Mouse (Mus musculus): Measurements from ENCODE around the gene Mtus2. TPM values are rescaled to one million over a fixed set of nuclear protein-coding genes. Genes with fewer than 3 reads are reported as not detected.
A peak's percentile ranks its signal among the peaks of the same experiment; 100 is the strongest.
"Not testable (repeated sequence)": the region's sequence is repeated elsewhere in the genome, so short reads cannot be mapped to it uniquely, and the experiment has no call there.

The Mtus2 gene
- polyA plus RNA-seq, 1 experiment from 2014 or later: 48.9 TPM

- no peaks in the 10 kb centered on the region for H3K9me3 ChIP-seq (replicated peaks)
- H3K36me3 ChIP-seq: no peaks in the 10 kb centered on the region
- ATAC-seq (ENCODE audit: low FRiP score): no peak
- H3K27me3 ChIP-seq: no peaks in the 10 kb centered on the region
- H3K9ac ChIP-seq: no peak overlapping the region
- no peak overlapping the region for H3K4me2 ChIP-seq (replicated peaks)
- no peak overlapping the region for H3K27ac ChIP-seq
- H3K4me3 ChIP-seq: no peak overlapping the region
- H3K4me1 ChIP-seq: no peaks in the 10 kb centered on the region
- WGBS: 92% methylated on average over 13 of the region's 13 CpGs
Observed at GRCm38 (mm10) chr5:147935096-147935495, 22.0 kb upstream of the Mtus2 start.

DNA sequence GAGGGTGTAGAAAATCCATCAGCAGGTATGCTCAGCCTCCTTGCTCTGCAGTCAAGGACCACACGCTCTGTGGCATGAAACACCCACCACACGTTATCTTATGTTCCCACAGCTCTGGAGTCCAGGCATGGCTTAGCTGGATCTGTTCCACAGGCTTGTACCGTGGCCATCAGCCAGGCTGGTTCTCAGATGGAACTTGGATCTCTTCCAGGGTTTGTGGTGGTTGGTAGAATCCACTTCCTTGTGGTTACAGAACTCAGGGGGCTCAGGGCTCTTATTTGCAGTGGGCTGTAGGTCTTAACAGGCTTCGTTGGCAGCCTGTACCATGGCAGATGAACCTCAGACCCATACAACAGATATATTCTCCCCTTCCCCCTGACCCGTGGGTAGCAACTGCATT is 17.9 kb upstream of the Mtus2 start:
- Histone ChIP-seq H3K27ac (no peak overlapping the region), H3K4me3 (no peak overlapping the region), H3K9ac (no peak overlapping the region), H3K27me3 (no peaks in the 10 kb centered on the region), H3K36me3 (no peaks in the 10 kb centered on the region), H3K4me1 (no peaks in the 10 kb centered on the region), H3K4me2 (replicated peaks) (no peak overlapping the region), H3K9me3 (replicated peaks) (no peaks in the 10 kb centered on the region)
- ATAC-seq (ENCODE audit: low FRiP score): no peak
- WGBS: 85% methylated on average over 5 of the region's 5 CpGs

DNA sequence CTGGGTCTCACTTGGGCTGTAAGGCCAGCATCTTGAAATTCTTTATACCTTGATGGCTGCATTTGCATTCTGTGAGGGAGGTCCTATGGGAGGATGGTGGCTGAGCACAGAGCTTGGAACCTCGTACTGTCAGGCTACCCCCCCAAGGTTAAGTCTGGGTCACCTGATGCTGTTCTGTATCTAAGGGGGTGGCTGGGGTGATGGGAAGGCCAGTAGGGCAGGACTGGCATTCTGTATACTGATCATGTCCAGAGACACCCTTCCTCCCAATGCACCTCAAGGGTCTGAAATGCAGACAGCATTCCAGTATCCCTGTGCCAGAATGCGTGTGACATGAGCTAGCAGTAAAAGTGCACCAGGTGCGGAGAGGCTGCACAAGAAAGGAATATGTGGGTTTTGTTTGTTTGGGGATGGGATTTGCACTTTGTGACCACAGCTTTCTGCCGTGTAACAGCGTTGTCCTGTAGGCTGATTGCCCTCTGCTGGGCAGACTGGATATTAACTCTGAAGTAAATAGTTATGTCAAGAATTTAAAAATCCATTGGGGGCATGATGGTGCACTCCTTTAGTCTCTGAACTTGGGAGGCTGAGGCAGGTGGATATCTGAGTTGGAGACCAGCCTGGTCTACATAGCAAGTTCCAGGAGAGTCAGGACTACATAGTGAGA is 12.0 kb upstream of the Mtus2 start:
- ATAC-seq (ENCODE audit: low FRiP score): peak; percentile 52
- Histone ChIP-seq H3K4me1 (no peaks in the 10 kb centered on the region), H3K9me3 (replicated peaks) (no peaks in the 10 kb centered on the region), H3K4me3 (no peak overlapping the region), H3K27me3 (no peaks in the 10 kb centered on the region), H3K36me3 (no peaks in the 10 kb centered on the region), H3K4me2 (replicated peaks) (no peak overlapping the region), H3K27ac (no peak overlapping the region), H3K9ac (no peak overlapping the region)
- WGBS: 31% methylated on average over 5 of the region's 5 CpGs

- Histone ChIP-seq H3K9me3 (replicated peaks) (no peaks in the 10 kb centered on the region), H3K27ac (peak overlapping the region; percentile 76), H3K36me3 (no peaks in the 10 kb centered on the region), H3K4me3 (no peak overlapping the region), H3K9ac (no peak overlapping the region), H3K27me3 (0 out of 2 replicates have a peak, but pooled peaks cover 3% of the 10 kb centered on the region), H3K4me1 (no peaks in the 10 kb centered on the region), H3K4me2 (replicated peaks) (no peak overlapping the region)
- ATAC-seq (ENCODE audit: low FRiP score): no peak
- 72% methylated on average over 14 of the region's 14 CpGs for WGBS
Observed at GRCm38 (mm10) chr5:147949881-147950280, 7.2 kb upstream of the Mtus2 start.

DNA sequence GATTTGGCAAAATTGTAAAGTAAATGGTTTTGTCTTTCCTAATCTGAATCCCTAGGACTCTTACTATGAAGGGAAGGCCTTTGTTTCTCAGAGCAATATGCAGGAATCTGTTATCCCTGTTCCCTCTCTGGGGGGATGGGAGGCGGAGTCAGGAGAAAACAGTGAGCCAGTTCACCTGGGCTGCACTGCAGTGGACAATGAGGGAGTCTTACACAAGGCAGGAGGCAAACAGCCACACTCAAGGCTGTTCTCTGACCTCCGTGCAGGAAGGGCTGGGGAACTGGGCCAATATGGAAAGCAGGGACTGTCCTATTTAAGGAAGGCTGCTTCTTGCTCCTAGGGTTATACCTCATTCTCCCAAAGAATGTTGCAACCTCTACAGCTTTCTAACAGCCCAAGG is 5.4 kb upstream of the Mtus2 start:
- no peak for ATAC-seq (ENCODE audit: low FRiP score)
- H3K36me3 ChIP-seq: no peaks in the 10 kb centered on the region
- H3K27me3 ChIP-seq: peaks cover 20% of the 10 kb centered on the region
- 44% methylated on average over 2 of the region's 2 CpGs for whole genome bisulfite sequencing
- no peaks in the 10 kb centered on the region for H3K9me3 ChIP-seq (replicated peaks)
- H3K4me2 ChIP-seq (replicated peaks): no peak overlapping the region
- peaks cover 12% of the 10 kb centered on the region for H3K4me1 ChIP-seq
- no peak overlapping the region for H3K9ac ChIP-seq
- H3K27ac ChIP-seq: no peak overlapping the region
- no peak overlapping the region for H3K4me3 ChIP-seq

DNA sequence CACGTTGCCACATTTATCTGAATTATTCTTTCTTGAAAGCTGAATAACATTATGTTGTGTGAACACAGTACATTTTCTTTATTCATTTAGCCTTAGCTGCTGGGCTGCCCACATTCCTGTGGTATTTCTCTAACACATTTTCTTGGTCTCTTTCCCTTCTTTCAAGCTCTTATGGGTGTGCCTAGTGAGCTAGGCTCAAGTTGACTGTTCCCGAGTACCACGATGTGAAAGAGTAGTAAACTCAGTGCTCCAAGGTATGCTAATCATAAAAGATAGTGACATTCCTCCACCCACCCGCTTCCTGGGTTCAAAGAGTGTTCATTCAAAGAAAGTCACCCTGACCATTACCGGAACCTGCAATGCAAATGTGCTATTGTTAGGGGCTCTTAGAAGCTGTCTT is 3.9 kb upstream of the Mtus2 start:
- 87% methylated on average over 5 of the region's 5 CpGs for WGBS
- H3K4me1 ChIP-seq: peaks cover 19% of the 10 kb centered on the region
- not testable (repeated sequence) for ATAC-seq (ENCODE audit: low FRiP score); H3K4me3 ChIP-seq; H3K27ac ChIP-seq; H3K9me3 ChIP-seq (replicated peaks); H3K4me2 ChIP-seq (replicated peaks); H3K9ac ChIP-seq; H3K36me3 ChIP-seq
- peaks cover 31% of the 10 kb centered on the region for H3K27me3 ChIP-seq

GRCm38 (mm10) chr5:147955671-147956070 is 1.4 kb upstream of the Mtus2 start:
- no peaks in the 10 kb centered on the region for H3K9me3 ChIP-seq (replicated peaks)
- peaks cover 35% of the 10 kb centered on the region for H3K27me3 ChIP-seq
- H3K9ac ChIP-seq: no peak overlapping the region
- no peaks in the 10 kb centered on the region for H3K36me3 ChIP-seq
- 0 out of 2 replicates have a peak overlapping the region, but pooled peaks have one; percentile 97 for H3K4me2 ChIP-seq (replicated peaks)
- 39% methylated on average over 5 of the region's 5 CpGs for WGBS
- H3K4me3 ChIP-seq: no peak overlapping the region
- no peak overlapping the region for H3K27ac ChIP-seq
- H3K4me1 ChIP-seq: peaks cover 19% of the 10 kb centered on the region
- no peak for ATAC-seq (ENCODE audit: low FRiP score)

DNA sequence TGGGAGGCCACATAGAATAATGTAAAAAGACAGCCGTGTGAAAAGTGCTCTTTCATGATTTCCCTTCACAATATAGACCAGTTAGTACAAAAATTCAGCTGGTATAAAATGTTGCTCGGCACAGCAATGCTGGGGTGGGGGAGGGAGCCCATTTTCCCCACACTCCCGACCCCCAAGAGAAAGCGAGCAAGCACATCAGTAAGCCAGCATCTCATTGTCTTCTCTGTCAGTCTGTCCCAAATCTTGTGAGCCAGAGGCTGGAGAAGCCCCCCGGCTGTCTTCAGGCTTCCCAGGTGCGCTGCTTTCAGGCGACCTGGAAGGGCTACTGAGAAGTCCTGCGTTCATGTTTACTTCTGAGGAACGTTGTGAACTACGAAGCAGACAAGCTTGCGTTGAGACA is 699 bp upstream of the Mtus2 start:
- peak overlapping the region; percentile 70 for H3K4me3 ChIP-seq
- 0 out of 2 replicates have a peak overlapping the region, but pooled peaks have one; percentile 82 for H3K27ac ChIP-seq
- H3K36me3 ChIP-seq: no peaks in the 10 kb centered on the region
- H3K27me3 ChIP-seq: peaks cover 35% of the 10 kb centered on the region
- ATAC-seq (ENCODE audit: low FRiP score): no peak
- 0 out of 2 replicates have a peak overlapping the region, but pooled peaks have one; percentile 23 for H3K9ac ChIP-seq
- peaks cover 19% of the 10 kb centered on the region for H3K4me1 ChIP-seq
- H3K4me2 ChIP-seq (replicated peaks): peak overlapping the region; percentile 97
- 2% methylated on average over 11 of the region's 11 CpGs for WGBS
- no peaks in the 10 kb centered on the region for H3K9me3 ChIP-seq (replicated peaks)

DNA sequence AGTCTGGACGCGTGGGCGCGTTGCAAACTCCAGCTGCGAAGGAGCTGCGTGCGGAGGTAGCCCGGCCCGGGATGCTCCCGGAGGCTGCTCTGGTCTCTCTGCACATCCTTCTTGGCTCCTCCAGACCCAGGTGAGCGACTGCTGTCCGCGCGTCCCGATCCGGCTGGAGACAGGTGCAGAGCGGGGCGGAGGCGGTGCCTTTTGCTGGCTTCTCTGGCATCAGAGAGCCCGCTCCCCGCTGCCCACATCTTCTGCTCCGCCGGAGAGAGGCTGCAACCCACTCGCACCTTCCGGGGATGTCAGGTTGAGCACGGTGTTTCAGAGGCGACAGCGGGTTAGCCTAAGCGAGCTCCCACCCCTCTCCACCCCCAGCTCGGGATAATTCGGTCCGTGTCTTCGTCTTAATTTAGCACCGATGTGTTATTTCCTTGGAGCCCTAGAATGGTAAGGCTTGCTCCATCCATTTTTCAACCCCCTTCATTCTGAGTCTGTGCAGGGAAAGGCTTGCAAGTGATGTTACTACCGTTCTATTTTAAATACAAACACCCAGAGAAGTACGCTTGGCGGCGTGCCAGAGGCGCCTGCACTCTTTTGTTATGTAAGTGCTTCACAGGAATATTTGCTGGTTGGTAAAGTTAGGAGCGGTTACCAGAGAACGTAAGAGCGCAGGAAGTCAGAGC is 612 bp downstream of the Mtus2 start:
- Histone ChIP-seq H3K27ac (peak overlapping the region; percentile 82), H3K4me3 (peak overlapping the region; percentile 70), H3K9ac (peak overlapping the region; percentile 79), H3K36me3 (no peaks in the 10 kb centered on the region), H3K9me3 (replicated peaks) (no peaks in the 10 kb centered on the region), H3K4me2 (replicated peaks) (peak overlapping the region; percentile 97), H3K4me1 (peaks cover 19% of the 10 kb centered on the region), H3K27me3 (peaks cover 35% of the 10 kb centered on the region)
- 1% methylated on average over 42 of the region's 42 CpGs for WGBS
- peak; percentile 35 for ATAC-seq (ENCODE audit: low FRiP score)

DNA sequence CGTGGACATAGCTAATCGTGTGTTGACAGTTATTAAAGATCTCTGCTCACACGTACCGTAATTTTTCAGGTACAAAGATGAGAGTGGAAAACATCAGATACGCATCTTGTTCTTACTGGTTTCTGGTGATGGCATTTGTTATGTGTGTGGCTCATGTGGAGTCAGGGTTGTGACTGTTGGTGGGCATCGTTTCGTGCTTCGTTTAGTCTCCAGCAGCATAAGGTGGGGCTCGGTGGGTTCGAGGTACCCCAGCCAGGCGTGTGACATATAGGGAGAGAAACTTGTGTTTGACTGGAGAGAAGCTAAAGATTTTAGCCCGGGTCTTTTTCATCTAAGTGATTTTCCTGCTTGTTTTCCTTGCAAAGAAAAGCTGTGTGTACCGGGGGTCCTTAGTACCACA is 1.4 kb downstream of the Mtus2 start:
- H3K36me3 ChIP-seq: no peaks in the 10 kb centered on the region
- no peak for ATAC-seq (ENCODE audit: low FRiP score)
- peaks cover 19% of the 10 kb centered on the region for H3K4me1 ChIP-seq
- H3K4me3 ChIP-seq: peak overlapping the region; percentile 70
- H3K9ac ChIP-seq: 0 out of 2 replicates have a peak overlapping the region, but pooled peaks have one; percentile 32
- H3K27ac ChIP-seq: no peak overlapping the region
- H3K4me2 ChIP-seq (replicated peaks): peak overlapping the region; percentile 97
- no peaks in the 10 kb centered on the region for H3K9me3 ChIP-seq (replicated peaks)
- 42% methylated on average over 13 of the region's 13 CpGs for WGBS
- H3K27me3 ChIP-seq: peaks cover 35% of the 10 kb centered on the region

DNA sequence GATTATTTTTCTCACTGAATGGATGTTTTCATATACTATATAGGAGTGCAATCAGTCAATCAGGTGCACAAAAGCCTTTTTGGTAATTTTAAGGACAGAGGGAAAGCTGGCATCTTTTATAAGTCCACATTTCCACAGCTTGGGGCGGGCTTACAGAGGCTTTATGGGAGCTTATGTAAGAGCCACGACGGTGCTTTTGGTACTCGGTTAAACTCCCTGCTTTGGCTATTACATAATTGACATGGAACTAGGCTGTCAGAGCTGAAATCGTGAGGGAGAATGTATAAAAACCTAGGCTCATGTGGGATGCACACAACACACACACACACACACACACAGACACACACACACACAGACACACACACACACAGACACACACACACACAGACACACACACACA is 2.0 kb downstream of the Mtus2 start:
- peaks cover 35% of the 10 kb centered on the region for H3K27me3 ChIP-seq
- H3K4me1 ChIP-seq: peaks cover 19% of the 10 kb centered on the region
- no peak overlapping the region for H3K9ac ChIP-seq
- H3K27ac ChIP-seq: no peak overlapping the region
- H3K36me3 ChIP-seq: no peaks in the 10 kb centered on the region
- no peak for ATAC-seq (ENCODE audit: low FRiP score)
- no peaks in the 10 kb centered on the region for H3K9me3 ChIP-seq (replicated peaks)
- peak overlapping the region; percentile 97 for H3K4me2 ChIP-seq (replicated peaks)
- WGBS: 34% methylated on average over 5 of the region's 5 CpGs
- H3K4me3 ChIP-seq: peak overlapping the region; percentile 70

- 92% methylated on average over 1 of the region's 1 CpGs for WGBS
- no peak for ATAC-seq (ENCODE audit: low FRiP score)
- no peak overlapping the region for H3K27ac ChIP-seq
- no peak overlapping the region for H3K4me3 ChIP-seq
- no peak overlapping the region for H3K4me2 ChIP-seq (replicated peaks)
- H3K9ac ChIP-seq: no peak overlapping the region
- peaks cover 24% of the 10 kb centered on the region for H3K27me3 ChIP-seq
- H3K4me1 ChIP-seq: peaks cover 16% of the 10 kb centered on the region
- H3K9me3 ChIP-seq (replicated peaks): no peaks in the 10 kb centered on the region
- H3K36me3 ChIP-seq: no peaks in the 10 kb centered on the region
Observed at GRCm38 (mm10) chr5:147960793-147961192, 3.7 kb downstream of the Mtus2 start.

Data from hindbrain, embryonic 12.5 days (tissue).